24 mouse cellular contexts compared by ENCODE assay signal in the genomic region with DNA sequence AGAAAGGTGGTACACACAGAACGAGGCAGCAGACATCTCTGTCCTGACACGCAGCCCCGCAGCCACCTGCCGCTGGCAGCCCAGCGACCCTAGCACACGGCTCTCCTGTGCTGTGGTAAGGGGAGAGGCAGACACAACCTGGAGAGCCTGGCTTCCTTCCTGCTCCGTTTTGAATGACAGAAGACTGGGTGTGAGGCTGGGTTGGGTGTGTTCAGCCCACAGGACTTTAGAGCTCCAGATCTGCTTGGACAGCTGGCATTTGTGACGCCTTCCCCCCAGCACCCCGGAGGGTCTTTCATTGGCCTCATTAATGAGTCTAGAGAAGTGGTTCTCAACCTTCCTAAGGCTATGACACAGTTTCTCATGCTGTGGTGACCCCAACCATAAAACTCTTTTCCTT.
DNase-seq lines count a peak whose midpoint lies in the region; ATAC-seq and TF ChIP-seq lines count a peak whose summit lies in the region.
"Had no signal": no experiment of that assay in that cellular context is flagged by ENCODE, and none has a peak within 500 bp of the region (broad histone marks: within the 10 kb centered on the region; RNA-seq: fewer than 3 reads in every experiment).

No protein-coding gene starts in this region.

- no peak for TF ChIP-seq POLR2A in ES-Bruce4 (IDR thresholded peaks at IDR 0.05; ENCODE audit: insufficient read depth, low read length)

- TF ChIP-seq EP300 in ES-Bruce4 (IDR thresholded peaks at IDR 0.05; ENCODE audit: insufficient read depth, low read depth, low read length), result peak; percentile 87
- TF ChIP-seq EP300 in stomach, postnatal 0 days (optimal IDR thresholded peaks at IDR 0.05), result no peak

- H3K36me3 ChIP-seq in E14TG2a.4 (ENCODE audit: insufficient read depth, low read length) (no peaks in the 10 kb centered on the region), ES-Bruce4 (ENCODE audit: control insufficient read depth, insufficient read depth, low read length, poor library complexity, severe bottlenecking) (no peaks in the 10 kb centered on the region), ES-E14 (ENCODE audit: control insufficient read depth, insufficient read depth, low read length, poor library complexity, severe bottlenecking) (no peaks in the 10 kb centered on the region)
- no peaks in the 10 kb centered on the region for H3K36me3 ChIP-seq in stomach, postnatal 0 days (ENCODE audit: control insufficient read depth, insufficient read depth, low read length)
- H3K36me3 ChIP-seq: embryonic facial prominence, embryonic 13.5 days; embryonic facial prominence, embryonic 15.5 days; forebrain, embryonic 10.5 days; forebrain, embryonic 12.5 days had no signal

- no peak overlapping the region for H3K4me2 ChIP-seq in stomach, postnatal 0 days (replicated peaks; ENCODE audit: low read depth)
- H3K4me2 ChIP-seq: embryonic facial prominence, embryonic 13.5 days; embryonic facial prominence, embryonic 15.5 days; forebrain, embryonic 12.5 days had no signal

- peak; percentile 43 for DNase-seq in ES-E14 (ENCODE audit: low read depth, low spot score)
- peak; percentile 69 for DNase-seq in ZHBTc4 (ENCODE audit: low read depth, low spot score)
- no peak for DNase-seq in stomach, postnatal 0 days (ENCODE audit: low spot score)
- DNase-seq in lung, postnatal 10 days, result no peak
- no peak for DNase-seq in kidney, adult 8-10 months
- DNase-seq: adrenal gland, adult 2 months; adrenal gland, postnatal 10 days; adrenal gland, postnatal 25 days; cerebellum, adult 11 months; cerebellum, adult 18-20 months; cerebellum, adult 8-10 months; cerebellum, adult 9-11 months; cerebellum, postnatal 14 days; cerebellum, postnatal 36 days; embryo, embryonic 11 days had no signal

- WGBS in stomach, postnatal 0 days, result 52% methylated on average over 9 of the region's 9 CpGs

- ATAC-seq in stomach, postnatal 0 days (ENCODE audit: low FRiP score, low TSS enrichment), result no peak
- ATAC-seq: forebrain, embryonic 14.5 days; forebrain, embryonic 16.5 days had no signal

- H3K9me3 ChIP-seq in E14TG2a.4 (ENCODE audit: low read length) (peaks cover 19% of the 10 kb centered on the region), ES-Bruce4 (replicated peaks; ENCODE audit: control insufficient read depth, insufficient read depth, low read length, poor library complexity, severe bottlenecking) (0 out of 2 replicates have a peak, but pooled peaks cover 4% of the 10 kb centered on the region), ES-E14 (ENCODE audit: control insufficient read depth, insufficient read depth, low read depth, low read length) (no peaks in the 10 kb centered on the region)
- H3K9me3 ChIP-seq in stomach, postnatal 0 days (ENCODE audit: control insufficient read depth, low read length), result no peaks in the 10 kb centered on the region
- H3K9me3 ChIP-seq: embryonic facial prominence, embryonic 15.5 days had no signal

- H3K27me3 ChIP-seq in E14TG2a.4 (ENCODE audit: insufficient read depth, low read length) (peaks cover 7% of the 10 kb centered on the region; the same call in 1 of the 2 replicates), ES-Bruce4 (ENCODE audit: control insufficient read depth, insufficient read depth, low read length, poor library complexity, severe bottlenecking) (no peaks in the 10 kb centered on the region)
- H3K27me3 ChIP-seq in stomach, postnatal 0 days (ENCODE audit: control insufficient read depth, insufficient read depth, low read length), result no peaks in the 10 kb centered on the region
- H3K27me3 ChIP-seq: embryonic facial prominence, embryonic 13.5 days; embryonic facial prominence, embryonic 15.5 days; forebrain, embryonic 12.5 days had no signal

- H3K27ac ChIP-seq in ES-Bruce4 (ENCODE audit: insufficient read depth, low read length) (no peak overlapping the region), ES-E14 (ENCODE audit: insufficient read depth, low read depth, low read length, poor library complexity, severe bottlenecking) (no peak overlapping the region)
- H3K27ac ChIP-seq in stomach, postnatal 0 days (replicated peaks), result no peak overlapping the region
- H3K27ac ChIP-seq: embryonic facial prominence, embryonic 13.5 days; embryonic facial prominence, embryonic 15.5 days; forebrain, embryonic 10.5 days; forebrain, embryonic 12.5 days had no signal

- H3K9ac ChIP-seq in ES-Bruce4 (ENCODE audit: low read depth, poor library complexity, severe bottlenecking) (no peak overlapping the region), ES-E14 (ENCODE audit: insufficient read depth, low read depth, low read length, poor library complexity, severe bottlenecking) (no peak overlapping the region)
- no peak overlapping the region for H3K9ac ChIP-seq in stomach, postnatal 0 days (ENCODE audit: low read length)
- H3K9ac ChIP-seq: embryonic facial prominence, embryonic 13.5 days; embryonic facial prominence, embryonic 15.5 days; forebrain, embryonic 12.5 days had no signal

- H3K4me1 ChIP-seq in E14TG2a.4 (replicated peaks; ENCODE audit: low read depth, low read length) (peaks cover 49% of the 10 kb centered on the region), ES-Bruce4 (ENCODE audit: control insufficient read depth, insufficient read depth, low read length) (peaks cover 9% of the 10 kb centered on the region), ES-E14 (ENCODE audit: control insufficient read depth in 2 of 2, insufficient read depth in 2 of 2, low read length in 2 of 2, poor library complexity in 1 of 2) (peaks cover 0 to 9% of the 10 kb centered on the region in 2 experiments; a peak in 1 of 4 replicates)
- no peaks in the 10 kb centered on the region for H3K4me1 ChIP-seq in stomach, postnatal 0 days (replicated peaks; ENCODE audit: control insufficient read depth, insufficient read depth)
- H3K4me1 ChIP-seq: embryonic facial prominence, embryonic 13.5 days; embryonic facial prominence, embryonic 15.5 days; forebrain, embryonic 12.5 days had no signal

- TF ChIP-seq CTCF in E14TG2a.4 (conservative IDR thresholded peaks at IDR 0.05; ENCODE audit: low read length), result no peak
- no peak for TF ChIP-seq CTCF in ES-Bruce4 (IDR thresholded peaks at IDR 0.05; ENCODE audit: low read depth, low read length)
- no peak for TF ChIP-seq CTCF in stomach, postnatal 0 days (IDR thresholded peaks at IDR 0.05; ENCODE audit: low read depth)

- in situ Hi-C loops in ES-E14 (cut with MboI; ENCODE audit: low sequenced_read_pairs in 2 of 2, unreplicated experiment in 2 of 2), result no loop called here

- 0 out of 2 replicates have a peak overlapping the region, but pooled peaks have one; percentile 10 for H3K4me3 ChIP-seq in E14TG2a.4 (replicated peaks; ENCODE audit: low read length)
- no peak overlapping the region for H3K4me3 ChIP-seq in ES-Bruce4 (ENCODE audit: low read depth, low read length)
- no peak overlapping the region for H3K4me3 ChIP-seq in ES-E14 (ENCODE audit: insufficient read depth in 1 of 2, low read depth in 1 of 2, low read length in 2 of 2, poor library complexity in 1 of 2, severe bottlenecking in 1 of 2)
- H3K4me3 ChIP-seq in stomach, postnatal 0 days (ENCODE audit: low read depth, low read length), result no peak overlapping the region
- H3K4me3 ChIP-seq: embryonic facial prominence, embryonic 13.5 days; embryonic facial prominence, embryonic 15.5 days; erythroblast, embryonic 14.5 days; forebrain, embryonic 10.5 days; forebrain, embryonic 12.5 days had no signal

TF ChIP-seq in ES-E14, 5 proteins besides CTCF, POLR2A, EP300 and RAD21:
- TF ChIP-seq ZC3H11A (IDR thresholded peaks at IDR 0.05; ENCODE audit: borderline replicate concordance, low read depth, low read length) (no peak), ZNF384 (IDR thresholded peaks at IDR 0.05; ENCODE audit: low read depth, low read length) (no peak), CHD2 (IDR thresholded peaks at IDR 0.05; ENCODE audit: low read depth, low read length) (no peak), HCFC1 (IDR thresholded peaks at IDR 0.05; ENCODE audit: borderline replicate concordance, insufficient read depth, low read length) (no peak), MAFK (IDR thresholded peaks at IDR 0.05; ENCODE audit: insufficient read depth, low read depth, low read length) (no peak)

Comparison
In these comparisons a context has a peak if more than half of its experiments do, and no peak if none do; other contexts are left out.
1. DNase-seq: peak in ES-E14 (single experiment) and ZHBTc4 (single experiment); none in stomach, postnatal 0 days (single experiment), lung, postnatal 10 days (single experiment) and kidney, adult 8-10 months (0 of 2).